Mouse (Mus musculus) forebrain, embryonic 15.5 days (tissue): Measurements from ENCODE around the gene Clspn. TPM values are rescaled to one million over a fixed set of nuclear protein-coding genes. Genes with fewer than 3 reads are reported as not detected.
A peak's percentile ranks its signal among the peaks of the same experiment; 100 is the strongest.
"Not testable (repeated sequence)": the region's sequence is repeated elsewhere in the genome, so short reads cannot be mapped to it uniquely, and the experiment has no call there.

Experiments used
- ATAC-seq: fragments of 200-750 bp; cut with Nextera tagmentation; replicated peaks from 2 replicates; pipeline ENCODE4 v1.8.0; 2017; ENCODE audit warnings: mild to moderate bottlenecking, moderate TSS enrichment, moderate library complexity
- H3K27ac ChIP-seq: fragments of 300-500 bp; sonication (generic); replicated peaks from 2 replicates; pipeline ENCODE4 v1.5.1; 2015; ENCODE audit warnings: mild to moderate bottlenecking, inconsistent platforms
- H3K27me3 ChIP-seq: fragments of 300-500 bp; sonication (generic); 2 replicates; pipeline ENCODE4 v1.6.1; 2015; ENCODE audit warnings: inconsistent platforms
- H3K36me3 ChIP-seq: fragments of 300-500 bp; sonication (generic); 2 replicates; pipeline ENCODE4 v1.6.1; 2015; ENCODE audit warnings: mild to moderate bottlenecking, inconsistent platforms
- H3K4me1 ChIP-seq: fragments of 300-500 bp; sonication (generic); 2 replicates; pipeline ENCODE4 v1.6.1; 2015; ENCODE audit warnings: inconsistent platforms
- H3K4me2 ChIP-seq: fragments of 300-500 bp; sonication (generic); replicated peaks from 2 replicates; pipeline ENCODE4 v1.6.1; 2015; ENCODE audit warnings: mild to moderate bottlenecking, inconsistent platforms
- H3K4me3 ChIP-seq: fragments of 300-500 bp; sonication (generic); 2 replicates; pipeline ENCODE4 v1.5.1; 2015; ENCODE audit warnings: mild to moderate bottlenecking, inconsistent platforms
- H3K9ac ChIP-seq: fragments of 300-500 bp; sonication (generic); replicated peaks from 2 replicates; pipeline ENCODE4 v1.6.1; 2015; ENCODE audit warnings: mild to moderate bottlenecking, inconsistent platforms
- H3K9me3 ChIP-seq: fragments of 300-500 bp; sonication (generic); 2 replicates; pipeline ENCODE4 v1.6.1; 2016; ENCODE audit warnings: inconsistent platforms
- WGBS: fragments of 180-500 bp; shearing (Covaris S2); methylation state at CpG from one replicate; pipeline ENCODE4 v1.1.7; 2015; ENCODE audit warnings: mixed read lengths; 5-methylcytosine and 5-hydroxymethylcytosine counted together
- polyA plus RNA-seq: library from polyadenylated mRNA; unstranded; fragments of >200 nt; fragmentation: Nextera tagmentation; extraction: Ambion mirVana; gene quantifications from 2 replicates; pipeline ENCODE4 v1.2.1, GENCODE M21; 2015

Gene Clspn
- polyA plus RNA-seq: 19.3 and 21.5 TPM in 2 replicates

DNA sequence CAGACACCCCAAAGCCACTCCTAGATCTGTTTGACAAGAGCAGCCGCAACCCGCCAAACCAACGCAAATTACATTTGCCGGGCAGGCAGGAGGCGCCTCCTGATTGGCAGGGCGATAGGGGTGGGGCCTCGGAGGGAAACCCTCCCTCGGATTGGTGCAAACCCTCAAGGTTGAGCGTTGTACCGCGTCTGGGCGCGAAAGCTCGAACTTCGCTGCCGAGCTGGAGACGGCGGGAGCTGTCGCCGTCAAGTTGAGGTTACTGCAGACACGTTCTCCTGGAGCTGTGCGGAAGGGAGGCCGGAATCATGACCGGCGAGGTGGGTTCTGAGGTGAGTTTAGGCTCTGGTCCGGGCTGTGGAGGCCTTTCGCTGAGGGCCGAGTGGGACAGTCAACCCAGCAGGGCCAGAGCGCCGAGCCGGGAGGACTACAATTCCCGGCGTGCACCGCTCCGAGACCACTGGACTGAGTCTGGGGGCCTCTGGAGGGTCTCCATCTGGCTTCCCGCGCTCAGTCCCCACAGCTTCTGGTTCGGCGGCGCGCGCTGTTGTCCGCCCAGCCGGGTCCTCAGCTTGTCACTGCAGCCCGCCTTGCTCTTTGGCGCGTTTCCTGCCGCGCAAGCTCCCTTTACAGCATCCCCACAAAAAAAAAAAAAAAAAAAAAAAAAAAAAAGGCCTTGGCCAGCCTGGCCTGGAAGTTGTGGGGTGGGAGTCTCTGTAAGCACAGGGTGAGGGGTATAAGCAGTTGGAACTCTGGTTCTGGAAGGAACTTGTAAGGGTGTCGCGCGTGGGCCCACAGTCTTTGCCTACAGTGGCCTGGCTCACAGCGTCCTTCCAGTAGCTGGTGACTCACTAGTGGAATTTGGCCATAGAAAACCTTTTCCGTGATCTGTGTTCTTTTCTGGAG lies at the start of gene Clspn:
TSS of gene Clspn (plus strand) at position 127 of the 903 bp plus-strand sequence.
- Histone ChIP-seq H3K9ac (peak within 1 kb of the TSS; percentile 41), H3K4me2 (peak within 1 kb of the TSS; percentile 75), H3K27me3 (no peaks in the 10 kb centered on the region), H3K9me3 (no peaks in the 10 kb centered on the region), H3K36me3 (no peaks in the 10 kb centered on the region), H3K4me3 (peak within 1 kb of the TSS; percentile 56), H3K27ac (peak within 1 kb of the TSS; percentile 31), H3K4me1 (peaks cover 12% of the 10 kb centered on the region)
- peak; percentile 99 for ATAC-seq
- under 1% methylated on average over 54 of the region's 54 CpGs for WGBS

DNA sequence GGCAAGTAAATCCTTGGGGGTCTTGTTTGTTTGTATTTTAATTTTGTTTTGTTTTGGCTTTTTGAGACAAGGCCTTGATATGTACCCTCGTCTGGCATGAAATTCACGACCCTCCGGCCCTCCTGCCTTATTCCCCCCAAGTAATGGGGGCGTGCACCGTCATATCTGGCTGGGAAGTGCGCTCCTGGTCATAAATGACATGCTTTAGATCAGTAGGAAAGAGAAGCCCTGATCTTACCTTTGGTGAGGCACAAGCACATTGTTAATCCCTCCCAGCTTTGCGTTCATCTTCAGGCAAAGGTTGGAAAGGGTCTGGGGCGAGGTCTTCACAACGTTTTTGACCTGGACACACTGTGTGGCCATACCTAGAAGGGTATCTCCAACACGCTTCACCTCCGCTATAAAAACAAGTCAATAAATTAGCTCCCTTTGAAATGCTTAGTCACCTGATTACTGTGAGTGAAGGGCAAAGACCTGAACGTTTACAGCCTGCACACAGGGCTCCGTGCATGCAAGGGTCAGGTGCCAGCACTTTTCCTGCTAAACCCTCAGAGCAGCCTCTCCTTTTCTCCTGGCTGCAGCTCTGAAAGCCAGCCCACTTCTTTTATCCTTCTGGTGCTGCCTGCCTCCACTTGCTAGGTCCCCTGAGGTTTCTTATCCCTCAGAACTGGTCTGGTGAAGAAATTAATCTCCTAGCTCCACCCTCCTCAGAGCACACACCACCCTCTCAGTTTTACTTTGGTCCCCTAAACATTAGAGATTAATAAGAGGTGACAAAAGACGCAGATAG lies 48.4 kb upstream of the Clspn start:
- H3K4me2 ChIP-seq: no peak overlapping the region
- no peak overlapping the region for H3K4me3 ChIP-seq
- no peak overlapping the region for H3K27ac ChIP-seq
- no peaks in the 10 kb centered on the region for H3K27me3 ChIP-seq
- no peak for ATAC-seq
- H3K36me3 ChIP-seq: peaks cover 64% of the 10 kb centered on the region
- H3K4me1 ChIP-seq: no peaks in the 10 kb centered on the region
- H3K9ac ChIP-seq: no peak overlapping the region
- no peaks in the 10 kb centered on the region for H3K9me3 ChIP-seq
- 76% methylated on average over 14 of the region's 14 CpGs for WGBS

DNA sequence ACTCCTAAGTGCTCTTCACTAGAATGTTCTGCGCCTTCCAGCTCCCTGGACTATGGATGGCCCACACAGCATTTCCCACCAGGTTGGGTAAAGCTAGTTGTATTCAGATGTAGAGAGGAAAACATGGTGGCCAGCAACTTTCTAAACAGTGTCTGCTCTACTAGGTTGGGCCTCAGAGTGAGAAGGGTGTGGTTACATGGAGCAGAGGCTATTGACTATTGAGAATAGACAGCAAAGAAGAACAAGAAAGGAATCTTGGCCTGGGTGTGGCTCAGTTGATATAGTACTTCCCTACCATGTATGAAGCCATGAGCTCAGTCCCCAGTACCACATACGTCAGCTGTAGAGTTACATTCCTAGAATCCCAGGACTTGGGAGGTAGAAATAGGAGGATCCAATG lies 47.7 kb upstream of the Clspn start:
- H3K9ac ChIP-seq: no peak overlapping the region
- H3K27ac ChIP-seq: no peak overlapping the region
- ATAC-seq: no peak
- no peaks in the 10 kb centered on the region for H3K27me3 ChIP-seq
- H3K9me3 ChIP-seq: no peaks in the 10 kb centered on the region
- no peak overlapping the region for H3K4me3 ChIP-seq
- no peaks in the 10 kb centered on the region for H3K4me1 ChIP-seq
- 99% methylated on average over 2 of the region's 2 CpGs for WGBS
- H3K4me2 ChIP-seq: no peak overlapping the region
- H3K36me3 ChIP-seq: peaks cover 62% of the 10 kb centered on the region

DNA sequence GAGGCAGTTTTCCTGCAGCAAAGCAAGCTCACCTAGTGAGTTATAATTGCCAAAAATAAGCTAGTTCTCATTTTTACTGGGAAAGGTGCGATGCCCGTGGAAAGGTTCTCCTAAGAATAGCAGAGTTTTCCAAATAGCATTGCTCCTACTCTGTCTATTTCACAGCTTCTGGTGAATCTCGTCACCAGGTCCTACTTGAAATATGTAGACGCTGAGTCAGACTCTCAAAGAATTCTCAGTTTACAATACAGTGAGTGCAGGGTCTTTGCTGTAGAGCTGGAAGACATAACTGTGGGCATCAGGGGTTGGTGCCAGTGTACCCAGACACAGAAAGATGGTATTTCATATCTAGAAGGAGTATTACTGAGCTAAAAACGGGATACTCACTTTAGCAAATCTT lies 45.7 kb upstream of the Clspn start:
- Histone ChIP-seq H3K36me3 (peaks cover 60% of the 10 kb centered on the region), H3K27ac (no peak overlapping the region), H3K9me3 (no peaks in the 10 kb centered on the region), H3K4me1 (no peaks in the 10 kb centered on the region), H3K4me2 (no peak overlapping the region), H3K9ac (no peak overlapping the region), H3K27me3 (no peaks in the 10 kb centered on the region), H3K4me3 (no peak overlapping the region)
- WGBS: 90% methylated on average over 5 of the region's 5 CpGs
- ATAC-seq: no peak

DNA sequence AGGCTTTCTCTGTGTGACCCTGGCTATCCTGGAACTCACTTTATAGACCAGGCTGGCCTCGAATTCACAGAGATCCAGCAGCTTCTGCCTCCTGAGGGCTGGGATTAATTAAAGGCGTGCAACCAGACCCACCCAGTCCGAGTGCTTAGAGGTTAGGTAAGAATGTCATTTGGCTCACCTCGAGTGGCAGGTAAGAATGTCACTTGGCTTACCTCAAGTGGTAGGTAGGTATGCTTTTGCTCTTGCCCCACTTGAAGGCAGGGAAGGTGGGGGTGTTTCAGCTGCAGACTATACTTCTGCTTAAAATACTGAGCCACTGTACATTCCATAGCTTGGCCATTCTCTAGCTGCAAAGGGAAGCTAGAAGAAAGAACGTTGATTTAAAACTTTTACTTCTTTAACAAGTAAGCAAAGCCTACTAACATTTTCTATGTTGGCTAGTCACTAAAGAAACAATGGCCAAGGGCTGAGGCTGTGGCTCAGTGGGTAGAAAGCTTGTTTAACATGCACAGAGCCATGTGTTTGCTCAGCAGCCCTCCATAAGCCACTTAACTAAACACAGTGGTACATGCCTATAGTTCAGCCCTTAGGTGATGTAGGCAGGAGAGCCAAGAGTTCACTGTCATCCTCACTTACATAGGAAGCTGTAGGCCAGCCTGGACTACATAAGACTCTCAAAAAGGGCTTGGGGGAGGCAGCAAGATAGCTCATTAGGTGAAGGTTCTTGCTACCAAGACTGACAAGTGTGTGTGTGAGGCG lies 44.2 kb upstream of the Clspn start:
- 88% methylated on average over 6 of the region's 6 CpGs for WGBS
- H3K27ac ChIP-seq: no peak overlapping the region
- no peak overlapping the region for H3K9ac ChIP-seq
- H3K27me3 ChIP-seq: no peaks in the 10 kb centered on the region
- no peaks in the 10 kb centered on the region for H3K9me3 ChIP-seq
- no peaks in the 10 kb centered on the region for H3K4me1 ChIP-seq
- ATAC-seq: no peak
- no peak overlapping the region for H3K4me3 ChIP-seq
- no peak overlapping the region for H3K4me2 ChIP-seq
- peaks cover 59% of the 10 kb centered on the region for H3K36me3 ChIP-seq

DNA sequence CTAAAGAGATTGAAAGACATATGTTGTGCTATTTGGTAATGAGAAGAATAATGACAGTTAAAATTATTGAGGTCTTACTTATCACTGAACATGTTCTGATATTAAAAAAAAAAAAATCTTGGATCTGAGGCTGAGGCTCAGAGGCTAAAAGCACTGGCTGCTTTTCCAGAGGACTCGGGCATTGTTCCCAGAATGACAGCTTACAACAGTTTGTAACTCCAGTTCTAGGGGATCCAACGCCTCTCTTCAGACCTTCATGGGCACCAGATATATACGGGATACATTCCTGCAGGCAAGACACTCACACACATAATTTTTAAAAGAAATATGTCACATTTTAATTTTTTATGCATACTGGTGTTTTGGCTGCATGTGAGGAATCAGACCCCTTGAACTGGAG lies 30.6 kb upstream of the Clspn start:
- no peak overlapping the region for H3K27ac ChIP-seq
- H3K36me3 ChIP-seq: peaks cover 6% of the 10 kb centered on the region; the same call in 1 of the 2 replicates
- WGBS: 89% methylated on average over 3 of the region's 3 CpGs
- H3K4me1 ChIP-seq: peaks cover under 1% of the 10 kb centered on the region
- H3K4me2 ChIP-seq: no peak overlapping the region
- ATAC-seq: no peak
- H3K27me3 ChIP-seq: no peaks in the 10 kb centered on the region
- H3K4me3 ChIP-seq: no peak overlapping the region
- H3K9ac ChIP-seq: no peak overlapping the region
- H3K9me3 ChIP-seq: no peaks in the 10 kb centered on the region

DNA sequence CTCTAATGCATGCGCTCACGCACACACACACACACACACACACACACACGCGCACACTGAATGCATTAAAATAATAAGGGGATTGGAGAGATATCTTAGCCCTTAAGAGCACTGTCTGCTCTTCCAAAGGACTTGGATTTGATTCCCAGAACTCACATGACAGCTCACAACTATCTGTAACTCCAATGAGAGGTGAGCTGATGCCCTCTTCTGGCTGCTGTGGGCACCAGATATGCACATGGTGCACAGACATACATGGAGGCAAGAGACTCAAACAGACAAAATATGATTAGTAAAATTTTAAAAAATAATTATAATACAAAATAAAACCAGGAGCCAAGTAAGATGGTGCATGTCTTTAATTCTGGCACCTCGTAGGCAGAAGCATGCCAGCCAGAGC lies 29.9 kb upstream of the Clspn start:
- Histone ChIP-seq H3K4me2 (no peak overlapping the region), H3K4me1 (peaks cover 5% of the 10 kb centered on the region), H3K9ac (no peak overlapping the region), H3K27me3 (no peaks in the 10 kb centered on the region), H3K9me3 (no peaks in the 10 kb centered on the region), H3K27ac (no peak overlapping the region), H3K36me3 (peaks cover 6% of the 10 kb centered on the region; the same call in 1 of the 2 replicates), H3K4me3 (no peak overlapping the region)
- ATAC-seq: no peak
- 95% methylated on average over 5 of the region's 5 CpGs for WGBS

DNA sequence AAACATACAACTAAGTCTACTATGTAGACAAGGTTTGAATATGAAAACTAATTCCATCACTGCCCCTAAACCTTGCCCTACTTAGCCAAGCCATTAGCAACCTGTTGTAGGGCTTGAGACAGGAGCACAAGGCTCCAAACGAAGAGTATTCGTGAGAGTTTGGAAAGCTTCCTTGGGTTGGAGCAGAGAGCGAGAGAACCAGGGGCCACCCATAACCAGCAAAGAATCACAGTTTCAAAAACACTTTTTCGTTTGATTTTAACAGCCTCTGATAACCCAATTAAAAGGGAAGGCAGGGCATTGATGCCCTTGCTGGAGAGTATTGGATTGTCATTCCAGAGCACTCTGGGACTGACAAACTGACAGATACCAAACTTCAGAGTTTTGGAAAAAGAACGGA lies 24.4 kb upstream of the Clspn start:
- peak overlapping the region; percentile 92 for H3K9ac ChIP-seq
- H3K4me1 ChIP-seq: peaks cover 20% of the 10 kb centered on the region
- no peak for ATAC-seq
- WGBS: 27% methylated on average over 5 of the region's 5 CpGs
- no peaks in the 10 kb centered on the region for H3K27me3 ChIP-seq
- H3K27ac ChIP-seq: no peak overlapping the region
- H3K4me3 ChIP-seq: peak overlapping the region; percentile 89
- H3K36me3 ChIP-seq: no peaks in the 10 kb centered on the region
- peak overlapping the region; percentile 88 for H3K4me2 ChIP-seq
- no peaks in the 10 kb centered on the region for H3K9me3 ChIP-seq

DNA sequence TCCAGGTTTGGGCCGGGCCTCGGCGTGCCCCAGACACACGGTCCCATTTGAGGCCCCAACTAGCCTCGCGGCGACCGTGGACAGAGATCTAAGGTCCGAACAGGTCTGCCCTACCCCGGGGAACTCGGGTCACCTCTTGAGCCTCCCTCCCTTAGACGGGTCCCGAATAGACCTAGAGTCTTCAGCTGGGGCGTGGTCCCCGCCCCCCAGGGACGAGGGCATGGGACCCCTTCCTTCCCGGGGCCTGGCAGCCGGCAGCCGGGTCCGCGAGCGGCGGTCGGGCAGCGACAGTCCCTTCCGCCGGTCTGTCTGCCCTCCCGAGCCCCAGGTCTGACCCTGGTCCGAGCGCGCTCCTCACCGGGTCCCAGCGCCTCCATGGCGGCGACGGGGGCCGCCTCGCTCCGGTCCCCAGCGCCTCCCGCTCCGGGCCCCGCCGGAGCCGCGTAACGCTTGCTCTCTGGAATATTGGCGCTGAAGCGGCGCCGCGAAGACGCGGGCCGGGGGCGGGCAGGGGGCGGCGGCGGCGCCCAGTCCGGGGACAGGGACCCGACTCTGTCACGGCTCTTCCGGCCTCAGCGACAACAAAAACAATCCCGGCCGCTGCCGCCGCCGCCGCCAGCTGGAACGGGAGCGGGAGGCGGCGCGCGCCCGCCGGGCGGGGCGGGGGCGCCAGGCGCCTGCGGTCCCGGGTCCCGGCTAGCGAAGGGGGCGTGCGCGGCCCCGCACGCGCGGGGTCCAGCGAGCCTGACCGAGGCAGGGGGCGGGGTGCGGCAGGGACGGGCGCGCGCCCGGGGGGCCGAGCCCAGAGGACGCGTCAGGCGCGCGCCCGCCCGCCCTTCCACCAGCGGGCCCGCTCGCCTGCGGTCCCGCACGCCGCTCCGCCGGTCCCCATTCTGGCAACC lies 23.7 kb upstream of the Clspn start, which contains the start of gene Ago4:
TSS of gene Ago4 (minus strand) at position 646 of the 902 bp plus-strand sequence.
- no peaks in the 10 kb centered on the region for H3K27me3 ChIP-seq
- H3K27ac ChIP-seq: peak within 1 kb of the TSS; percentile 78
- no peaks in the 10 kb centered on the region for H3K36me3 ChIP-seq
- H3K9me3 ChIP-seq: no peaks in the 10 kb centered on the region
- H3K4me2 ChIP-seq: peak within 1 kb of the TSS; percentile 88
- peak; percentile 92 for ATAC-seq
- H3K4me3 ChIP-seq: peak within 1 kb of the TSS; percentile 89
- peak within 1 kb of the TSS; percentile 92 for H3K9ac ChIP-seq
- WGBS: under 1% methylated on average over 104 of the region's 120 CpGs
- peaks cover 20% of the 10 kb centered on the region for H3K4me1 ChIP-seq

DNA sequence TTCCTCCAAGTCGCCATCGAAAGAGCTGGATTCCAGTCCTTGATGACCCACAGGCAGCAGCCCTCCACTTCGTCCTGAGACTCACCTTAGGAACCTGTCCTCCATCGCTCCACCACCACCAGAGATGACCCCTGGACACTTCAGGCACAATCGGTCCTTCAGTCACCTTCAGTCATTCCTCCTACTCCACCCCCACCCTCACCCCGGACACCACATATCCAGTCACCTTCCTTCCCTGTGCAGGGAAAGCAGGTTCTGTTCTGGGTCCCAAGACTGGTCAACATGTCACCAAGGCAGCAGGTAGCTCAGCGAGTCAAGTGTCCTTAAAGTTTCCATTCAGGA lies 23.0 kb upstream of the Clspn start:
- Histone ChIP-seq H3K27ac (peak overlapping the region; percentile 78; the same call in 1 of the 2 replicates), H3K4me3 (peak overlapping the region; percentile 89), H3K4me2 (peak overlapping the region; percentile 88), H3K9ac (peak overlapping the region; percentile 92), H3K27me3 (no peaks in the 10 kb centered on the region), H3K36me3 (no peaks in the 10 kb centered on the region), H3K9me3 (no peaks in the 10 kb centered on the region), H3K4me1 (peaks cover 20% of the 10 kb centered on the region)
- peak; percentile 66 for ATAC-seq
- WGBS: 3% methylated on average over 7 of the region's 7 CpGs

DNA sequence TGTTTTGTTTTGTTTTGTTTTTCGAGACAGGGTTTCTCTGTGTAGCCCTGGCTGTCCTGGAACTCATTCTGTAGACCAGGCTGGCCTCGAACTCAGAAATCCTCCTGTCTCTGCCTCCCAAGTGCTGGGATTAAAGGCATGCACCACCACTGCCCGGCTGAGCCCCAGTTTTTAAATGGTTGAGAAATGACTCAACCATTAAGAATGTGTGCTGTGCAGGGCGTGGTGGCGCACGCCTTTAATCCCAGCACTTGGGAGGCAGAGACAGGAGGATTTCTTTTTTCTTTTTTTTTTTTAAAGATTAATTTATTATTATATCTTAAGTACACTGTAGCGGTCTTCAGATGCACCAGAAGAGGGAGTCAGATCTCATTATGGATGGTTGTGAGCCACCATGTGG lies 21.1 kb upstream of the Clspn start:
- H3K4me2 ChIP-seq, H3K36me3 ChIP-seq, H3K27ac ChIP-seq, ATAC-seq, H3K4me3 ChIP-seq, H3K9me3 ChIP-seq, H3K27me3 ChIP-seq, H3K9ac ChIP-seq: not testable (repeated sequence)
- peaks cover 20% of the 10 kb centered on the region for H3K4me1 ChIP-seq
- 90% methylated on average over 7 of the region's 7 CpGs for WGBS
